Mouse (Mus musculus) adrenal gland, postnatal 4 days (tissue): ENCODE measurements around the gene Prf1. TPM values are rescaled to one million over a fixed set of nuclear protein-coding genes. Genes with fewer than 3 reads are reported as not detected.

Source experiments
- DNase-seq, 2 experiments: peaks; one replicate each; pipeline ENCODE4 v3.0.0; 2021 to 2022; ENCODE audit warnings: low spot score in 2 of 2, mixed read lengths in 2 of 2
- long read RNA-seq, 2 experiments: library from polyadenylated mRNA; stranded (forward); transcript quantifications; one replicate each; pipeline ENCODE4 v2.0.0; 2021
- total RNA-seq, 2 experiments: library from RNA; stranded (reverse); gene quantifications; 2 replicates each; pipeline ENCODE4 v1.2.3; 2021

Gene Prf1
- total RNA-seq: under 1 TPM in 1 of 2 experiments, not detected in 1; 0.28 TPM
- long read RNA-seq, experiment 1: 0 reads
- long read RNA-seq, experiment 2: 0 reads

DNA sequence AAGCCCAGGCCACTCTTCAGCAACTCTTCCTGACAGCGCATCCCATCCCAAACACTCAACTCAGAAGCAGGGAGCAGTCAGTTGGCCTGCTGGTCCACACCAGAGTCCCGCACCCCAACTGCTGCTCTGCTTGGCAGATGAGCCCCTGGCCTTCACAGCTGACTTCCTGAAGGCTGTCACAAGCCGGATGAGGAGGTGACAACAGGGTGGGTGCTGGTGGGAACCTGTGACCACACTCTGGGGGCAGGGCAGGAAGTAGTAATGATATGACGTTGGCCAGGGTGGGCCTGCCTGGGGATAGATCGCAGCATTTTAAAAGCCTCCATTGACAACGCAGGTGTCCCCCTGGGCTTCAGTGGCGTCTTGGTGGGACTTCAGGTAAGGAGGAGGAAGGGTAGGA lies at the start of gene Prf1:
Prf1 (plus strand) TSS at position 357 of the 400 bp plus-strand sequence.
- no peak for DNase-seq

DNA sequence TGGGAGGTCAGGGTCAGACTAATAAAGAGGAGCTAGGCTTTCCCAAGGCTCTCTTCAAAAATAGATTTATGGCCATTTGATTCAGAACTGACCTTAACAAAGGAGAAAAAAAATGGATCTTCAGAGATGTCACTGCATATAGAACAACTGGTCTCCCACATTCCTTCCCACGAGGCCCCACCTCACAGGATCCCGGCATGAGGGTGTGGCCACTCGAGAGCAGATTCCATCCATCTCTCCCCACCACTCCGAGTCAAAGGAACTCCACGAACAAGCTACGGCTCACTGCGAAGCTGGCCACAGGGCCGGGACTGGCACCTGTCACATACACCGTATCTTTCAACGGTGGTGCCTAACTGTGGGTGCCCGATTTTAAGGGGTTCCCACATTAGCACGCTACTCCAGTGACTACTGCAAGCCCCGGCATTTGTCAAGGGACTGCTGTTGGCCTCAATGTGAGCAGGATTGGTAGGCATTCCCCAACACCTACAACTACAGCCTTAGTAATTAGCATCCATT lies 49.0 kb upstream of the Prf1 start:
- DNase-seq: no peak

DNA sequence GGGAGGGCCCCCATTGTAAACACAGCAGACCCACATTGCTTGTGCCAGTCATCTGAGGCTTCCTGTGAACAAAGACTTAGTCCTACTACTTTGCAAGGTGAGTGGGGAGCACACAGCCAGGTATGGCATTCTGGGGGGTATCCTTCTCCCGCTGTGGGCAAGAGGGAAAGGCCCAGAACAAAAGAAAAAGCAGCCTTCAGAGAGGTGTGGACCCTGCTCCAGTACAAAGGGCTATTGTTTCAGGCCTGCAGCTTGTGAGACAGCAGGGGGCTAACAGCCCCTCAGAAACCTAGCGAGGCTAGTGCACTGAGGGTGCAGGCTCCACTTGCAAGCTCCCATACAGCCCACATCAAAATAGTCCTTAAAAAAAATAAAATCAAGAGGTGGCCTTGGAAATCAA lies 47.7 kb upstream of the Prf1 start:
- DNase-seq: no peak

DNA sequence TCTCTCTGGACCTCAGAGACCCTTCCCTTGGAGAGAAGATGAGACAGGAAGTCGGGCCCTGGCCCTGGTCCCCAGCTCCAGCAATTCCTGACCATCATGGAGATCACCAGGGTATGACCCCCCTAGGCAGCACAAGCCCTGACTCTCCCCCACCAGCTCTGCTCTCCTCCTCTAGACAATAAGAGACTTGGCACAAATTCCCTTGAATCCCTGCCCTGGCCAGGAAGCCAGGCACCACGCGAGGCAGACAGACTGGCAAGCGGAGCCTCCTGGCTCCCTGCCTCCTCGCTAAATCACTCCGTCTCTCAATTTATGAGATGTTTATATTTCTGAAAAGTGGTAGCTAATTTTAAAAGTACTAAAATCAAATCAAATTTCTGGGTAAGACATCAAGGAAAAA lies 42.9 kb upstream of the Prf1 start:
- no peak for DNase-seq

DNA sequence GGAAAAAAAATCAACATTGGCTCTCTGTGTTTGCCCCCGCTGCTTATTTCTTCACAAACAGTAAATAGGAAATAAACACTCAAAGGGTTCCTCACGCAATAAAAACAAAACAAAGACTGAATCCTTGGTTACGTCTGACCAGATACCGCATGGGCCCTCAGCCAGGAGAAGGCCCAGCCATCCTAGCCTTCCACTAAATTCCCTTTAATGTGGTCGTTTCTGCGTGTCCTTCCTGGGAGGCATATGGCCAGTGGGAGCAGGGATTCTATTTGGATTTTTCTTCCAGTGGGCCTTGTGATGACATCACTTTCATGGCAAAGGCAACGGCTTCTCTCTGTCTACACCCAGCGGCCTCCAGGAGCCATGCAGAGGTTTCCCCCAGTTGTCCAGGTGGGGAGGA lies 42.4 kb upstream of the Prf1 start:
- DNase-seq: no peak

DNA sequence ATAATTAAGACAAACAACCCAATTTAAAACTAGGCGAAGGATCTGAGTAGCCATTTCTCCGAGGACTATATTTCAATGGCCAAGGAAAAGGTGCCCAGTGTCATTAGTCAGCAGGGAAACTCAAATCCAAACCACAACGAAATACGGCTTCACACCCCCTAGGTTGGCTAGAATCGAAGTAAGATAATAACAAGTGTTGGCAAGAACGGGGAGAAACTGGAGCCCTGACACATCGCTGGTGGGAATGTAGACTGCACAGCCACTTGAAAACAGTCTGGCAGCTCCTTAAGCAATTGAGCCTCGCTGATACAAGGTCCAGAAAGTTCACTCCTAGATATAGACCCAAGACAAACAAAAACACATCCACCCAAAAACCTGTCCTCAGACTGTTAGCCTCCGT lies 41.0 kb upstream of the Prf1 start:
- DNase-seq: no peak

DNA sequence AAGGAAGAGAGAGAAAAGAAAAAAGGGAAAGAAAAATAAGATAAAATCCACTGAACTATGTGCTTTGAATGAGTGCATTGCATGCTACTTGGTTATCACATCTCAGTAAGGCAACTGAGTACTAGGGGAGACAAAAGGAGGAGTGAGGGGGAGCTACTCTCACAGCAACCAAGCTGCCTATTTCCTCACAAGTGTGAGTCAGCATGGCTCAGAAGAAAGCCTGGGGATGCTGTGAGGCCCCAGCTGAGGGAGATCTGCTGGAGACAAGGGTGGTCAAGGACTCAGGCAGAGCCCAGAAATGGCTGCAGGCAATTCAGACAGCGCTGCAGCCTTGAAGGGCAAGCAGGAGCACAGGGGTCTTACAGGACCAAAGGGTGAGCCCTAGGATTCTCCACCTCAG lies 39.5 kb upstream of the Prf1 start:
- DNase-seq: no peak

DNA sequence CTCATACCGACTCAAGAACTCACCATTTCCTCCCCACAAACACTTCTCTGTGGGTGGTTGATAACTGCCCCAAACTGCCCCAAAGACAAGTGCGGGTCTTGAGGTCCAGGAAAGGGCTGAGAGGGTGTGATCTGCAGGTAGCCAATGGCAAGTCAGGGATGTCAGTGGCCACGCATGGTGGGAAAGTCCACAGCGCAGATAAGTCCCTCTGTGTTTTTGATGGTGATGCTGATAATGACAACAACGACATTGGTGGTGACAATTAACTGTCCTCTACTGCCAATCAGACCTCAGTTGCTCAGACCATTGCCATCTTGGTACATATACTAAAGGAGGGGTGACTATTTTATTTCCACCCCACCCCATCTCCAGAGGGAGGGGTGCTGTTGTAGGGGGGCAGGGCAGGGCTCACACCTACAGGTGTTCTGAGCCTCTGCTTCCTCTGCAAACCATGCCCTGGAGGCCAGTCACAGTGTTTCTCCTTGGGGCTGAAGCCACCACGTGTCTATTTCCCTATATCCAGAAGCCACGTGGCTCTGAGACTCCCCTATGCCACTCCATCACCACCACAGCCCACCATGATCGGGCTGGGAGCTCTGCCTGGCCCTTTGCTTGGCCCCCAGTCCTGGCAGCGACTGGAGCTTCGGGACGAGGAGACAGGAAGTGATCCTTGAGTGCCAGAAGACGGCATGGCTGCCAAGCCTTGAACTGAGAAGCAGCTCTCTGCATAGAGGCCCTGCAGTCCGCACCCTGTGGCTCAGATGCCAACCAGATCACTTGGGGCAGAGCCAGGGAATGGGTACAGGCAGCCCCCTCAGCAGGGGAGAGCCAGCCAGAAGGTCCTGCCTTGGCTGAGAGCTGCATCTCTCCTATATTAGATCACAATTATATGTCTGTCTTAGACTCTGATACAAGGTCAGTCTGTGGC lies 36.1 kb upstream of the Prf1 start:
- no peak for DNase-seq

DNA sequence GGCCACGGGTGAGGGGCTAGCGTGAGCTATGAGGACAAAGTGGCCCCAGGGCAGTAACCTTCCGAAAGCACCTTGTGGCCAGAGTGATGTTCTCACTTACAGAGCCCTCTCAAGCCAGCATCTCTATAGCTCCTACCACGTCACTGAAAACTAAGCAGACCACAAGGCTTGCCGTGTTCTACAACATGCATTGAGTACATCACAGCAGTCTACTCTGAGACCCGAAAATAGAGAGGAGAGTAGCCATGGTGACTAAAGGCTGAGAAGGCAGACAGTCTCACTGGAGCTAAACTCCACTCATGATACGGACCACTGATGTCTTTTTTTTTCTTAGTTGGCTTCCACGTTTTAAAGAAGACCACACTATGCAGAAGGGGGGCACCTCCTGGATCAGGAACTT lies 34.0 kb upstream of the Prf1 start:
- no peak for DNase-seq

DNA sequence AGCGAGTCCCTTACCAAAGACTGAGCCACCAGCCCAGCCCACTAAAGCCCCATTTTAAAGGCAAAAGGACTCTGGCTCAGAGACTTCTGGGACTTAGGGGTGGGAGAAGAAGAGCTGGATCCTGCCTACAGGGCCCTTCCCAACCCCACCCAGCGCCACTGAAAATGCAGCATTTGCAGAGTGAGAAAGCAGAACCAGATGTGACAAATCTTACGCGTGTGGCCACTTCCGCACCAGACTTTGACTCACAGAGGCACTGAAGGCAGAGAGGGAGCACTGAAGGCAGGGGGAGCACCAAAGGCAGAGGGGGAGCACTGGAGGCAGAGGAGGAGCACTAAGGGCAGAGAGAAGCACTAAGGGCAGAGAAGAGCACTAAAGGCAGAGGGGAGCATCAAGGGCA lies 30.3 kb upstream of the Prf1 start:
- DNase-seq: no peak

DNA sequence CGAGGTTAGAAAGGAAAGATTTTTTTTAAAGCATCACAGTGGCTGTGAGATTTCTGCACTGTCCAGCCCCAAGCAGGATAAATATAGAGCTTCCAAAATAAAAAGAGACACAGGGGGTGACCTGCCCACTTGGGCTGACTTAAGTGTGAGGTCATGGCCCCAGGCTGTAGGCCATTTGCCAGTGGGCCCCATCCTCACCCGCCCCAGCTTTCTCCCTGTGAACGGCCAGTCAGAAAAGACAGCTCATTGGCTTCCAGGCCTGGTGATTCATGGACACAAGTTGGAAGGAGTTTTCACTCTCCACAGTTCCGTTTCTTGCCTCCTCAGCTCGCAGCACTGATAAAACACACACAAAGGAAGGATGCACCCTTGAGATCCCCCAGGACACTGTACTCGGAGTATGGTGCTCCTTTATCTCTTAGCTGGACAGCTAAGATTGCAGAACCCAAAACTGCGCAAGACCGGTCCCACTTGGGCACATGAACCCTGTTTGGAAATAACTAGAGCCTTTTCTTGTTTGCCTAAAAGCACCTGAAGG lies 25.5 kb upstream of the Prf1 start:
- DNase-seq: no peak

DNA sequence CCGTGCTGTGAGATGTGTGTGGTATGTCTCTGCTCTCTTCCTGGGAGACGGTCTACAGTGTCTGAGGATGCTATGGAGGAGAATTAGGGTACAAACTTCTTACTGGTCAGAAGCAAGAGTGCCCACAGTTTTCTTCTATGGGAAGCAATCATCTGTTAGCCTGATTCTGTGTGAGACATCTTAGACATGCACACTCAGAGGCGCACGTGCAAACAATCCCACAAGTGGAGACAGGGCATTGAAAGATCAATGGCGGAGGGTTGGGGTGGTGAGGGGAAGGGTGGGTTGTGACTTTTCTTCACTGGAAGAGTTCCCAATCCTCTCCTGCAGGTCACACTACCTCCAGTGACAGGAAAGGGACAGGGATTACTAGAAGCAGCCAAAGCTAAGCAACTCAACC lies 25.0 kb upstream of the Prf1 start:
- DNase-seq: no peak

DNA sequence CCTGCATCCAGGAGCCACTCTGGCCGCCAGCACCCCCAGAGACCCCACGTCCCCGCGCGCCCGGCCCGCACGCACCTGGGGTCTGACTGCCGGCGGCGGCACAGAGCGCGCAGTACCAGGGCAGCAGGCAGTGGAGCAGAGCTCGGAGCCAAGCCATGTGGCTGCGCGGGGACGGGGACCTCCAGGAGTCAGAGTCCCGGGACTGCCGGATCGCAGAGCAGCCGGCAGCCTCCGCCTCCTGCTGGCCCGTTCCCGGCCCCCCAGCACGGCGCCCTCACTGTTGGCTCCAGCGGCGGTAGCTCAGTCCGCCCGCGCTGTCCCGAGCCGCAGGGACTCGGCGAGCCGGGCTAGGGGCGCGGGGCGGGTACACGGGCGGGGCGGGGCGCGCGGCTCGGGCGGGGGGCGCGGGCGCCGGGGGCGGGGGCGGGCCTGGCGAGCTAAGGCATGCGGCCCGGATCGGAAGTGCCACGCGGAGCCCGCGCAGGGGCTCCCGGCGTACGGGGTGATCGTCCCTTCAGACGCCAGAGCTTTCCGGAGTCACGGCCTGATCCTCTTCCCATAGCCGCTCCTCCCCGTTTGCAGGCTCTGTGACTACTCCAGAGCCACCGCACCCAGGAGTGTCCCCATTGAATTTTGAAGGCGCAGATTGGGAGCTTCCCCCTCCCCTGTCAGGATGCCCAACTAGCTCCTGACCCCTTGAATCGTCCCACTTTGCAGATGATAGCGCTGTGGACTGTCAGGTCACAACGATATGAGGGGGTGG lies 24.4 kb upstream of the Prf1 start, which contains the start of gene Adamts14:
Adamts14 (minus strand) TSS at position 358 of the 763 bp plus-strand sequence.
- no peak for DNase-seq

DNA sequence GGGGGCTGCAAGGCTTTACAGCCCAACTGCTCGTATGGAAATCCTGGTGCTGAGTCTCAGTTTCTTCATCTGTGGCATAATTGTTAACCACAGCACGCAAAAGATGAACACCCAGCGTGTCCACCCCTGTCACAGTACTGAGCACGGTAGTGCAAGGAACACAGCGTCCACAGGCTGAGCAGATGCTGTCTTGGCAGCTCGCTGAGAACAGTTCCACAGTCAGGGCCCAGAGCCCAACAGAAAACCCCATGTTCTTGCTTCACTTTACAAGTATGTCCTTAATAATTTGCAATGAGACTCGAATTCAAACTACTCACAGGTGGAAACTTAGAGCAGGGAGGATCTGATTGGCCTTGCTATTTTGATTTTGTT lies 23.8 kb upstream of the Prf1 start:
- no peak for DNase-seq

DNA sequence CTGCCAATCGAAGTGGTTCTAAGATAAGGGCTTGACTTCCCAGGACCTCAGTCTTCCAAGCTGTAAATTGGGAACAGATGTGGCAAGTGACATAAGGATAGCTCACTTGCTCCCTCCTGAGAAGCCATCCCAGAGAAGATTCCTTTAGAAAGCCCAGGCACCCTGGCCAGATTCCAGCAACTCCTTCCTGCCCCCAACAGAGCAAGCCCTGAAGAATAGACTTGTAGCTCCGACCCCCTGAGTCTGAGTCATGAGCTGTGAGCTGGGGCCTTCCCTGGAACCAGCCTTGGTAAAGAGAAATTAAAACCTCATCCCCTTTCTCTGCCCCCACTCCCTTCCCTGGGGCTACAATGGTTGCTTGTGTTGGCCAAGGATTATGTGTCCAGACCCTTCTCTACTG lies 23.1 kb upstream of the Prf1 start:
- DNase-seq: no peak

DNA sequence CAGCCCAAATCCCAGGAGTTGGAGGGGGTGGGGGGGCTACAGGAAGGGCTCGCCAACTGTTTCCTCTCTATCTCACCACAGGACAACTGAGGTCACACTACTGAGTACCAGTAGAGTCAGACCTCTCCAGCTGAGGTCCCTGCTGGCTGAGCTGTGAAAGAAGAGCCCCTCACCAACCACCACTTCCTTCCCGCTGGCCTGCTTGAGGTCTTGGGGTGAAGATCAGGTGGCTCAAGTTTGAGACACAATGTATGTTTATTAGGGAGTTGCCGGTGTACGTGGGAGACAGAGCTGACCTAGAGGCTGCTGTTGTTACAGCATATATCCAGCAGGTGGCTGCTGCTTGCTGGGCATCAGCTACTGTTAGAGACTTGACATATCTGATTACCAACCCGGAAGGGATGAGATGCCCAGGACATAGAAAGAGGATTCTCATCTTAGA lies 21.9 kb upstream of the Prf1 start:
- no peak for DNase-seq

DNA sequence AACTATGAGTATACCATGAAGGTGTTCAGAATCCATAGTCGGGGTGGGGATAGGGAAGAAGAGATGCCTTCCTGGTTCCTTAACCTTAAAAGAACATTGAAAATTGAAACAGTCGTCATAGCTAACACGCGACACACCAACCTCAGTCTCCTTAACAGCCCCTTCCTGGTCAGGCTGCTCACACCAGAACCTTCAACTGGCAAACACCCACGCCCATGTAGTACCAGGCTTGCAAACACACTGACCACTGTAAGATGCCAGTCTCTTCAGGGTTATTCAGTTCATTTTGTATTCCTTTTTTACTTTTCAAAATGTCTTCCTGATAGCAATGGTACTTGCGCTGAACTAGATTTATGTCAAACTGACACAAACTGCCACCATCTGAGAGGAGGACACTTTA lies 20.6 kb upstream of the Prf1 start:
- no peak for DNase-seq

DNA sequence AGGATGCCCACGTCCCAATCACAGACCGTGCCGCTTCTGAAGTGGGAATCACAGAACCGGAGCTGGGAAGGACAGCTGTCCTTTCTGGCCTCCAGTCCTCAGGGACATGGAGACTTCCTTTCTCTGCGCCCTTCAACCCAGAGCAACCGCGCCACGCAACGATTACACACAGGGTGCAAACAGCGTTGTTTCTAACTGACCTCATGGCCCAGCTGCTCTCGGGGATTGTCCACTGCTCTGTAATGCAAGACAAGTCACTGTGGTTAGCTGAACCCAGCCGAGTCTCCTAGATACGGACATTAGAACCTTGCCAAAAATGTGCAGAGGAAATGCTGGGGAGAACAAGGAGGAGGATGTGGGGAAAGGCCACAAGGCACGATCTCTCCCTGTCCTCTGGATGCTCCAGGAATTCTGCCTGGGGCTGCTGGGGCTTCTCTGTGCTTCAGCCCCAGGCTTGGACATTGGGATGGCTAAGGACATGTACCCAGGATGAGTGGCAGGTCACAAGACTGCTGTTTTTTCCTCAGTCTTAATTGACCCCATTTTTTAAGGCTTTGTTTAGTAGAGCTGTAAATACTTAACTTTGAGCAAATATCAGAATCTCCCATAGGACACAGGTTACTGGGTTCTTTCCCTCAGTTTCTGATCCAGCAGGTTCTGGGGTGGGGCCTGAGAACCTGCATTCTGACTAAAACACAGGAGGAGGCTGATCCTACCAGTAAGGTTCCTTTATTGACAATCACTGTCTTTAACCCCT lies 19.5 kb upstream of the Prf1 start:
- DNase-seq: no peak

DNA sequence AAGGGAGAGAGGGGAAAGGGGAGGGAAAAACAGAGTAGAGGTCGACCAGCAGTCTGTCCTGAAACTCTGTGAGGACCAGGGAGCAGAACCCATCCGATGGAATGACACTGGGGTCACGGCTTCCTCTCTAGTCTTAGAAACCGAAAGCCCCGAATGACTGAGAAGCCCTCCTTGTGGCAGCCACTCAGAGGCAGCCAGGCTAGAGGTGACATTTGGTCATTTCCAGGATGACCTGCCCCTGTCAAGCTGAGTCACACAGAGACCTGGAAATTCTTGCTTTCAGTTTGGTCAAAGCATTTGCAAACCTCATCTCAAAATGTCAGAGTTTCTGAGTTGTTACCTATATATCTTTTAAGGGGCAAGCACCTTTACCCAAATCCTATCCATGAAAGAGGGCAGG lies 16.5 kb upstream of the Prf1 start:
- DNase-seq: no peak

DNA sequence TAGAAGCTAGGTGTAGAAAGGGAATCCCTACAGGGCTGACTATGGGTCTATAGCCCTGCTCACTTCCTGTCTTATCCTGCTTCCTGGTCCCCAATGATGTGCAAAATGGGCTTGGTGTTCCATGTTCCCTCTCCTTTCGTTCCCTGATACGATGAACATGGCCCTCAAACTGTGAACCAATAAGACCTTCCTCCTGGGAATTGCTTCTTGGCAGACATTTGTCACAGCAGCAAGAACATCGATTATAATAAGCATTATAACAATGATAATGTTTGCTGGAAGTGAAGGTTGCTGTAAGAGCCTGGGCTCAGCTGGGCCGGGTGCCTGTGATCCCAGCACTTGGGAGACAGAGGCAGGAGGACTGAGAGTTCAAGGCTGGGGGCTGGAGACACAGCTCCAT lies 13.3 kb upstream of the Prf1 start:
- DNase-seq: no peak

DNA sequence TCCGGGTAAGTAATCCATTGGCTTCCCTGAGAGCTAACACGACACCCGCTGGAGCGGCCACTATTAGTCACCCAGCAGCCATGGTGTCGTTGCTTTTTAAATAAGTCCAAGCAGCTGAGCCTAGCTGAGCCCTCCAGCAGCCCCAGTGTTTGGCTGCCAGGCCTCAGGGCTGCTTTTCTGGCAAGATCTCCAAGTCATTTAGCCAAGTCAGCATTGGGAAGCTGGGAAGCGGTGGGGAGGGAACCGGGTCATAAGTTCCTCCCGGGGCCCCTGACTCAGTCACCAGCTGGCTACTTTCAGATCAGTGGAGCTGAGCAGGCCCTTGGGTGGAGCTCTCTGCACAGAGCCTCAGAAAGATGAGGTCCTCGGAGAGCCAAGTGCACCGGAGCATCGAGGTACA lies 12.4 kb upstream of the Prf1 start:
- DNase-seq: no peak
